Mouse (Mus musculus) heart, postnatal 0 days (tissue): ENCODE results near the gene Rbfox1.

ENCODE experiments used
- CTCF ChIP-seq: IDR thresholded peaks from 2 replicates; pipeline ENCODE4 v1.5.1; 2016; ENCODE audit warnings: antibody characterized with exemption, control low read depth, low read depth
- EP300 ChIP-seq: IDR thresholded peaks from 2 replicates; pipeline ENCODE4 v1.6.1; 2016; ENCODE audit warnings: antibody characterized with exemption, low read depth

DNA sequence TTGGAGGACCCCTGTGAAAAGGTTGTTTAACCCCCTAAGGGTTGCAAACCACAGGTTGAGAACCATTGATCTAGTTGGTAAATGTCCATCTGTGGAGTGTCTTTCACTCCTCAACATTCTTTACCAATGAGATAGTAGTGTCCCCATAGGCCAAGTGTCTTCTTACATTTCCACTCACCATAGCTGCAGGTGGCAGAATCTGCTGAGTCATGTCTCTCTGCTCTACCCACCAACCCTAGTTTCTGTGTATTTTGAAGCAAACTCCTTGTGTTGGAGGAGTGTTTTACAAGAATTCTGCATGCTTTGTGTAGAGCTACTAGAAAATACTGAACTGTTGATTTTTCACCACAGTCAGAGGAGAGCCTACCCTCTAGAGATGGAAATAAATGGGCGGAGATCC lies 1191.2 kb downstream of the Rbfox1 start:
- no peak for TF ChIP-seq EP300
- no peak for TF ChIP-seq CTCF
